Mouse (Mus musculus): Measurements from ENCODE around the gene Gm4214. TPM values are rescaled to one million over a fixed set of nuclear protein-coding genes. Genes with fewer than 3 reads are reported as not detected.
"Not testable (repeated sequence)": the region's sequence is repeated elsewhere in the genome, so short reads cannot be mapped to it uniquely, and the experiment has no call there.

Gene Gm4214
- polyA plus RNA-seq (2012; rRNA removed) = not detected in 2 replicates

GRCm38 (mm10) chr7:22984573-22984972 lies at the start of gene Gm4214:
Gene Gm4214 (minus strand): TSS chr7:22984673.
- not testable (repeated sequence) for H3K36me3 ChIP-seq (ENCODE audit: control insufficient read depth, insufficient read depth, low read length); H3K27ac ChIP-seq (ENCODE audit: insufficient read depth, low read depth, low read length); H3K4me3 ChIP-seq (ENCODE audit: insufficient read depth, low read depth, low read length); H3K4me1 ChIP-seq (ENCODE audit: control insufficient read depth, insufficient read depth, low read length); DNase-seq; H3K27me3 ChIP-seq (replicated peaks; ENCODE audit: control insufficient read depth, insufficient read depth, low read length)
- WGBS = no CpG with 5 or more reads among the region's 5 CpGs

- not testable (repeated sequence) for DNase-seq; H3K27ac ChIP-seq (ENCODE audit: insufficient read depth, low read depth, low read length); H3K27me3 ChIP-seq (replicated peaks; ENCODE audit: control insufficient read depth, insufficient read depth, low read length); H3K36me3 ChIP-seq (ENCODE audit: control insufficient read depth, insufficient read depth, low read length); H3K4me3 ChIP-seq (ENCODE audit: insufficient read depth, low read depth, low read length); H3K4me1 ChIP-seq (ENCODE audit: control insufficient read depth, insufficient read depth, low read length)
- WGBS = no CpG with 5 or more reads among the region's 3 CpGs
Measured at GRCm38 (mm10) chr7:23019823-23020222, 35.4 kb upstream of the Gm4214 start, which contains the start of gene Gm4216. Gene Gm4216 (minus strand): TSS chr7:23019923.

Other genes starting within 250 kb of the Gm4214 start
- not detected in 2 replicates for gene Vmn1r157, start 223.0 kb downstream of the Gm4214 start, polyA plus RNA-seq (2012; rRNA removed)
- gene Vmn1r158, start 193.9 kb downstream of the Gm4214 start, polyA plus RNA-seq (2012; rRNA removed) = not detected in 2 replicates
- gene Vmn1r159, start 141.1 kb downstream of the Gm4214 start, polyA plus RNA-seq (2012; rRNA removed) = not detected in 2 replicates
- gene Vmn1r160, start 113.4 kb downstream of the Gm4214 start, polyA plus RNA-seq (2012; rRNA removed) = not detected in 2 replicates
- not detected in 2 replicates for gene Gm4216, start 35.2 kb upstream of the Gm4214 start, polyA plus RNA-seq (2012; rRNA removed)
- gene Vmn1r163, start 70.9 kb upstream of the Gm4214 start, polyA plus RNA-seq (2012; rRNA removed) = not detected in 2 replicates
- gene Gm8720, start 82.8 kb upstream of the Gm4214 start, polyA plus RNA-seq (2012; rRNA removed) = not detected in 2 replicates
- gene Gm10662, start 159.8 kb upstream of the Gm4214 start, polyA plus RNA-seq (2012; rRNA removed) = not detected in 2 replicates
- not detected in 2 replicates for gene Vmn1r165, start 232.7 kb upstream of the Gm4214 start, polyA plus RNA-seq (2012; rRNA removed)

Measured in kidney, adult 2 months (tissue).